Mouse (Mus musculus): Measurements from ENCODE around the gene Gnb1.
A peak's percentile ranks its signal among the peaks of the same experiment; 100 is the strongest.

Gnb1 gene

DNA sequence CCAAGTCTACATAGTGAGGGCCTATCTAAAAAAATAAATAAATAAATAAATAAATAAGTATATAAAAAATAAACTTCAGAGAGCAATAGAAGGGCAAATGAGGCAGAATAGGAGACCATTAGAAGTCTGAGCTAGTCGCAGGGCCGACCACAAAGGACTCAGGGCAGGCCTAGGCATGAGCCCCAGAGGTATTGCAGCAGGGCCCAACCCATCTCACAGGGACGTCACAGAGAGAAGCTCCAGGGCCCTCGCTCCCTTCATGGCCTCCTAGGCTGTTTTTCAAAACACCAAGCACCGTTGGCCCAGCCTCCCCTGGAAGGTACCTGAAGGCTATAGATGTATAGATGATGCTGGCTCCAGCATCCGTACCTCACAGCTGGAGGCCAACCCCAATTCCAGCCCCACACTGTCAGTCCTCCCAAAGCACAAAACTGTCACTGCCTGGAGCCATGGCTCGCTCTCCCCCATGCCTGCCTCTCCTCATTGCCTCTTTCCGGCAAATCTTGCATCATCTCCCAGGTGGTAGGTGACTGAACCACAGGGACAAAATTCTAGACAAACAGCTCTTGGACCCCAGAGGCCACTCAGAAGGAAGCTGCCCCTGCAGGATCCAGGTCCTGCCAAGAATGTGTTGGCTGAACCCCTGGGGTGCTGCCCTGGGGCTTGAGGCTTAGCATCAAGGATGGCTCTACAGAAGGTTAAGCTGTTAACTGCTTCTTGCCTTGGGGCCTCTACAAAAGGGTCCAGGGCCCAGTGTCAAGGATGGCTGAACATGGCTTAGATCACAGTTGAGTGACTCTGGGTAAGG lies 8.2 kb upstream of the Gnb1 start:
- DNase-seq (ENCODE audit: extremely low read depth, low read depth): no peak

DNA sequence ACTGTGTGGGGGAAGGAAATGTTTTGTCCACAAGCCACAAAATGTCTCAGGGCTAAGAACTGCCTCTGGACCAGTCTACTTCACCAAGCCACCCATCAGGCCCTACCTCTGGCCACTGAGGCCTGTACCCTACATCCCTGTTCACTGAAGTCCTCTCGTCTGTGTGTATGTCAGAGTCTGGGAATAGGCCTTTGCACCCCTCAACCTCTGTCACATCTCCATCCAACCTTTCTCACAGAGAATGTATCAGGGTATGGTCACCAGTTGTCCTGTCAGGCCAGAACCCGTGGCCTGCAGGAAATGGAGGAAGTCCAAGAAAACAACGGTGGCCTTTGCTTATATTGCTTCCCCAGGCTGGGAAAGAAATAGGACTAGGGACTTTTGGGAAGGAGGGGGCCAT lies 5.6 kb upstream of the Gnb1 start:
- no peak for DNase-seq (ENCODE audit: extremely low read depth, low read depth)

DNA sequence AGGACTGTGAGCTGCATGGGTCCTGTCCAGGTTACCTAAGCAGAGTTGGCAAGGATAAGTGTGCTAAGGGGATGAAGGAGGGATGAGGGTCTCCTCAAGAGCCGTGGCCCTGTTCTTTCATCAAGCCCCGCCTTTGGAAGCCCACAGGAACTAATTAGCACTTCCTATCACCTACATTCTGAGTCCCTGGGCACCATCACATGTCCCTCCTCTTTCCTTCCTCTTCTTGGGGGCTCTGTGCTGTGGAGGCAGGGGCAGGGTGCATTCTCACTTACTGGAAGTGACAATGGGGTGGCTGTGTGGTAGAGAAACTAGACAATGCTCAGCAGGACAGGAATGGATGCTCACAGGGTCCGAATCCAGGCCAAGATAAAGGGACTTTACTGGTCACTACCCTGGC lies 3.4 kb upstream of the Gnb1 start:
- peak; percentile 47 for DNase-seq (ENCODE audit: extremely low read depth, low read depth)

DNA sequence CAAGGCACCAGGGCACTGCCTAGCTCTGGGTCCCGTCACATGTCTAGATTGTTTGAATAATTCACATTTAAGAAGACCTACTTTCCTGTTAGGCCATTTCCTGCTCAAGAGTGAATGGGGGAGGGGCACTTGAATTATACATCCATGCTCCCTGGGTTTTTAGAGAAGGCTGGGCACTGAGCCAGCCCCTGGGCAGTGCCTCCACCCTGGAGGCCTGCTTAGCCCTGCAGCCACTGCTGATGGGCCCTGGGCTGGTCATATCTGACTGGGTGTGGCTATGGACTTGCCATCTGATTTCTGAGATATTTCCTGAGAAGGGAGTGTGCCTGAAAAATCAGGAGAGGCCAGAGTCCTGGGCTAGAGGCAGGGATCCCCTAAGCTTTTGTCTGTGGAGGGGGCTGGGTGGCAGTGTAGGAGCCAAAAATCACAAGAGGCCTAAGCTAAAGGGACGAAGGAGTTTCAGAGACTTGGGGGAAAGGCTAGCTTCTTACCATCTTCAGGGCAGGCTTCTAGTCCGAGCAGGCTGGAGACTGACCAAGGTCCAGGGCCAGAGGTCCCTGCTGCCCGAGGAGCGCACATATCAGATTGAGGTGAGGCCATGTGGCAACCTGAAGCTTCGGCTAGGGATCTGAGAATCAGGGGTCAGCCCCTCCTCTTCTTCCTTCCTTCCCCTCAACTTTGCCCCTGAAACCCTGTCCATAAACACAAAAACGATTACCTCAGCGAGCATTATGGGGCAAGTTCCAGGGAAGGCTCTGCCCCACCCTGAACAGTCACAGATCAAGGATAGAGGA lies 2.7 kb upstream of the Gnb1 start:
- peak; percentile 61 for DNase-seq (ENCODE audit: extremely low read depth, low read depth)

DNA sequence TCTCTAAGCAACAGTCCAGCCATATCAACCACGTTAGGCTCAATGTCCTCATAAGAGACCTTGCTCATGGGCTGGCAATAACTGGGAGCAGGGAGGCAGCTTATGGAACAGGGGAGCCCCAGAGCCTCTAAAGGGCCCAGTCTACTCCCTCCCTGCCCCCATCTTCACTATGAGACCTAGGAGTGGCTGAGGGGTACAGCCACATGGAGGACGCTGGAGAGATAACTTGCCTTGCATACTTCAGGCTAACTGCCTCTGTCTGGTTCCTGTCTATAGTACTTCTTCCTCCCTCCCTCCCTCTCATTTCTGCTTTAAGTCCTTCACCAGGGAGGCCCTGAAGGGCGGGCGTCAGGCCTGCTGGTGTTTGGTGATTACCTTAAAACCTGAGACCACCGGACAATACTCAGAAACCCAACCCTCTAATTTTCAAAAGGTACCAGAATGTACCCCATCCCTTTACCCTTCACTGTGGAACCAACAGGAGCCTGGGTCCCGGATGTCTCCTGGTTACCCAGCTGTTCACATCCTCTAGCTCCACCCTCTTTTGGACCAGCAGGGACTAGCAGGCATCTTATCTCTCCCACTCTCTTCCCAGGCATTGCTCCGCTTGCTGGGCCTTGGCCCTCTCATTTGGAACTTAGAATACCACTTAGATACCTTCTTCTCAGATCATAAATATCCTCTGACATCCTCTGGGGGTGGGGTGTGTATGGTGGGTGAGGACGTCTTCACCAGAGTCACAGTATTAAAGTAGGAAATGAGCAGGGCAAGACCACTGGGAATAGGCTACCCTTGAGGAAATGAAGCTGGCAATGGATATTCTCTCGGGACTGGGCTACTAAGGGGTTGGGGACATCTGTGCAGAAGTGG lies 1.8 kb upstream of the Gnb1 start:
- no peak for DNase-seq (ENCODE audit: extremely low read depth, low read depth)

DNA sequence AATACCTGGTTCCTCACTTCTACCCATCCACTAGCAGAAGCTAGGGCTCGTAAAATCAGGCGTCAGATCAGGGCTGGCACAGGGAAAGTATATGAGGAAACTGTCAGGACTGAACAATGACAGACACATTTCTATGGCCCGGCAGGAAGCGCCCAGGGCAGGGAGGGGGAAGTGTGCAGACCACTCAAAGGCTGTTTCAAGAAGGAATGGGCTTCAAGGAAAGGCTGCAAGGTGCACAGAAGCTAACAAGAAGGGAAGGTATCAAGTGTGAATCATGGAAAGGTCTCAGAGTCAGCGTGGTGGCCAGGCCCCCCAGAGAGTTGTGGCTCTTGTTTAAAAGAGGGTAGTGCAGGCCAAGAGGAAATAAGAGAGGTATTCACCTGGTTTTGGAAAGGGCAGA lies 705 bp upstream of the Gnb1 start:
- no peak for DNase-seq (ENCODE audit: extremely low read depth, low read depth)

DNA sequence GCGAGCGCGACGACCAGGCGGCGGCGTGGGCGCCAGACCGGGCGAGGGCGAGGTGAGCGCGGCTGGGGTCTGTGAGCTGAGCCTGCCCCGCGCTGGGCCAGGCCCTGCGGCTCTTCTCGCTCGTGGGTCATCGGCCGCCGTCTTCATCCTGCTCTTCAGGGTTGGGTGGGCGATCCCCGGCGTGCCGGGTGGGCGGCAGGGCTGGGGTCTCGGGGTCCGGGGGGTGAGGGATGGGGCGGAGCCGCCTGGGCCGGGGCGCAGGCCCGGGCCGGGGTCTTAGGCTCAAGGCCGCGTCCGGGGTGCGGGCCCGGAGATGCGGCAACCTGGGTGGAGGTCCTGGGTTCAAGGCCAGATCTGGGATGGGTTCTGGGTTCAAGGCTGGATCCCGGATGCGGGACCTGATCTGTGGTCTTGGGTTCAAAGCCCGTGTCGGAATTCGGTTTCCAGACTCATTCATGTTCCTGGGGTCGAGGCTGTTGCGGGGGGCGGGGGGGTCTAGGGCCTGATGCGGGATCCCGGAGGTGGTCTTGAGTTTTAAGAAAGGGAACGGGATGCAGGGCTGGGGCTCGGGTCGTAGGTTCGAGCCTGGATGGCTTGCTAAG lies 469 bp downstream of the Gnb1 start:
- DNase-seq (ENCODE audit: extremely low read depth, low read depth): no peak

DNA sequence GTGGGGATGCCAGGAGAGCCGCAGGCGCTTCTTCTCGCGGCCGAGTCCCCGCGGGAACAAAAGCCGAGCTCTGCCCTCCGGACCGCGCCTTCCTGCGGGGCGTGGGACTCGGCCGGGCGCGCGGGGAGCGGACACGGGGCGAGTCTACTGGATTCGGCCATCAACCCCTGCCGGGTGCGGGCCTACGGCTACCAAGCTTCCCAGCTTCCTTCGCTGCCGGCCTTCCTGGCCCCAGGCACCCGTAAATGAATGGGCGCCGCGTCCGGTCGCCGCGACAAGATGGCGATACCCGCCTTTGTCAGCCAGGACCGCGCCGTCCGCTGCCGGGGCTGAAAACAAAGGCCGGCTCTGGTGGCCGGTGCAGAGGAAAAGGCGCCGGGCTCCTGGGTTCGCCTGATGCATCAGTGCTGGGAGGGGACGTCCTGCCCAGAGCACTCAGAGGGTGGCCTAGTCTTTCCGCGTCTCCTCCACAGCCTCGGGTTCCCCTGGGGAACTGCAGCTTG lies 1.0 kb downstream of the Gnb1 start:
- no peak for DNase-seq (ENCODE audit: extremely low read depth, low read depth)

DNA sequence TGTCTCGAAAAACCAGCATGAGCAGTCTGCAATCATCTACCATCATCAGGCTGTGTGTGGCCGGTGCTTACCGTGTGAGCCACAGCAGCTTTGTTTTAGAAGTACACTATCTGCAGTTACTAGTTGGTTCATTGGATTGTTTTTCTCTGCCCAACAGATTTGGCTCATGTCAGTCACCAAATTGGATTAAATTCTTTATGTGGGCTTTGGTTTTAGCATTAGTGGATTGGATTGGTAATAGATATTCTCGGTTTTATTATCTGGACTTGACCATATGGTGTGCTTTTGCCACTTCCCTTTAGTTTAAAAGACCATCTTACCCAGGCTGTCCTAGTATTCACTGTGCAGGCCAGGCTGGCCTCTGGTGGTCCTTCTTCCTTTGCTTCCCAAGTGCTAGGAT lies 3.7 kb downstream of the Gnb1 start:
- DNase-seq (ENCODE audit: extremely low read depth, low read depth): no peak

DNA sequence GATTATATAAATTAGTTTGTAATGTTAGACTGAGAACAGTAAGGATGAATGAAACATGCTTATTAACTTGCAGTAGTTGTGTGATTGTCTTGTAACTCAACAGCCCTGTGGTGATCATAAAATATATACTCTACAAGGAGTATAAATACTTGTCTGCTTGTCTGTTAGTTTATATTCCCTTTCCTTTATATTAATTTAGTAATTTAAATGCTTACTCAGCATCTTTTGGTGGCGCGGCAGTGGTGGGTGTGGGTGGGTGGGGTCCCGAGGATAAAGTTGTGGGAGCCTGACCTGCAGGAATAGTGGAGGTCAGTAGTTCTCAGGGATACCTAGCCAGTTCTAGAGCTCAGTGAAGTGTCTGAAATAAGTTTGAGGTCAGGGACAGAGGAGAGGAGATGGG lies 6.8 kb downstream of the Gnb1 start:
- no peak for DNase-seq (ENCODE audit: extremely low read depth, low read depth)

DNA sequence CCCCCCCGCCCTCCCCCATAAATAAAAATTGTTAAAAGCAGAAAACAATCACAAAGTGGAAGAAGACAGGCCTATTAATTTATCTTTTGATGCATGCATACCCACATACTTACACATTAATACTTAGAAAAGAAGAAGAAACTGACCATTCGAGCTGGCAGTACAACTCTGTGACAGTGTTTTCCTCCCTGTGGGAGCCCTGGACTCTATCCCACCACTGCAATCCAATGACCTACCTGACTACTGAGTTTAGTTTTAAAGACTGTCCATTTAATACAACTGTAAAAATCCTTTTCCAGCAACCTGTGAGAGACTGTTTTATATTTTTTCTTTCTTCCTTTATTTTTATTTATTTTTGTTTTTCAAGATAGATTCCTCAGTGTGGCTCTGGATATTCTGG lies 10.0 kb downstream of the Gnb1 start:
- no peak for DNase-seq (ENCODE audit: extremely low read depth, low read depth)

DNA sequence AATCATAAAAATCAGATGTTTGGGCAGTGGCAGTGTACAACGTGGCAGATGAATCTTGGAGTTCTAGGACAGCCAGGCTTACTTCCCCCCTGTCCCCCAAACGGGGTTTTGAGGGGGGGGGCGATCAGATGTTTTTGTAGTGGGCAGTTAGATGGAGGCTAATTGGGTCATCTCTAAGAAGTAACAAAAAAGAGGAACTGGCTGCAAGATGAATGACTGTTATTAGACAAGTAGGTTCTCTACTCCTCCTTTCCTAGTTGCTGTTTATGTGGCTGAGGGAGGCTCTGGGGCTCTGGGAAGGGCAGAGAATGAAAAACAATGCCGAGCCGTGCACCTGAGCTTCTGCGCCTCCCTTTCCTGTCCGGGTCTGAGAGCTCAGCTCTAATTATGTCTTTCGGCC lies 13.9 kb downstream of the Gnb1 start:
- no peak for DNase-seq (ENCODE audit: extremely low read depth, low read depth)

DNA sequence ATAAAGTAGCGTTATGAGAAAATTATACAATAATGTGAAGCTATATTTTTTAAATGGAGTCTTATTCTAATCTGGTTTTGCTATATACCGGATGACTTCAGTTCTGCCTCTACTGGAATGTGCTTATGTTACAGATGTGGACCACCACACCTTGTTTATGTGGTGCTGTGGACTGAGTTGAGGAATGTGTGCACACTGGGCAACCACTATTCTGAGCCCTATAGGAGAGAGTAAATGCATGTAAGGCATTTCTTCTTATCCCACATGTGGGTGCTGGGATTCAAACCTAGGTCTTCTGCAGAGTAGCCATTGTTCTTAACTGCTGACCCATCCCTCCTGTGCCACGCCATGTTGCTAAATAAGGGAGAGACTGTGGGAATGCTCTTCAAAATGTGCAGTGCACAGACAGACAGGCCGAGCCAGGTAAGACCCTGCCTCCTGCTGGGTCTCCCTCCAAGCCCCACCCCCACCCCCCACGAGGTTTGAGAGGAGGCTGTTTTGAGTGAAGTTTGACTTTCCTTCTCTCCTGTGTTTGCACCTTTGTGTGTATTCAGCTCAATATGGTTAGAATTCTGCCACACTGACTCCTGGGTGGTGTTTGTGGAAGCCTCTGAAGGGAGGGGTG lies 14.6 kb downstream of the Gnb1 start:
- DNase-seq (ENCODE audit: extremely low read depth, low read depth): no peak

DNA sequence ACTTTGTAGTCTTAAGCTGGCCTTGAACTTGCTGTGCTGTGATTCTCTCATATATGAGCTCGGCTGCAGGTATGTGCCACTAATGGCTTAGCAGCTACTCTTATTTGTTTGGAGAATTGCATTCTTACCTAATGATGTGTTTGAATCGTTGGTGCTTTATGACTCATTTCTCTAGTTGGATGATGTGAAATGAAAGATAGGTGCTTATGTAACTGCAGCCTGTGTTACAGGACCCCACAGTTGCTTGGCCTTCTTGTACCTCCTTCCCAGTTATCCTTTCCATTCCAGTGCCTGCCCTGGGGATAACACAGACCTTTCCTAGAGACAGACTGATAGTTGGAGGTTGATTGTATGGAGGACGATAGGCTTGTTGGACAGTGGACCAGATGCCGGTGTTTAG lies 17.5 kb downstream of the Gnb1 start:
- no peak for DNase-seq (ENCODE audit: extremely low read depth, low read depth)

DNA sequence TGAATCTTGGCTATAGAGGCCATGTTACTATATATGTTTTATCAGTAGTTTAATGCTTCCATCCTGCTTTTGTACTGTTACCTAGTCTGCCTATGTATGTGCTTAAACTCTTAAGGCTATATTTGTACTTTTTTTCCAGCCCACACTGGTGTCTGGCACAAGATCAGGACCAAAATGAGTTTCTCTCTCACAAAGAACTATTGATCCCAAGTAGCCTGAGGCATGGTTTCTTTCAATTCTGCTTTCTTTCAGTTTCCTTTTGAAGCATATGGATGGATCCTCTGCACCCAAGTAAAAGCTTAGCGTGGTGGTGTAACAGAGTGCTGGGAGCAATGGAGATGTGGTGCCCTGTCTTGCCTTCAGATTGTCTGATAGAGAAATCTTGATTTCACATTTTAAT lies 19.8 kb downstream of the Gnb1 start:
- DNase-seq (ENCODE audit: extremely low read depth, low read depth): no peak

DNA sequence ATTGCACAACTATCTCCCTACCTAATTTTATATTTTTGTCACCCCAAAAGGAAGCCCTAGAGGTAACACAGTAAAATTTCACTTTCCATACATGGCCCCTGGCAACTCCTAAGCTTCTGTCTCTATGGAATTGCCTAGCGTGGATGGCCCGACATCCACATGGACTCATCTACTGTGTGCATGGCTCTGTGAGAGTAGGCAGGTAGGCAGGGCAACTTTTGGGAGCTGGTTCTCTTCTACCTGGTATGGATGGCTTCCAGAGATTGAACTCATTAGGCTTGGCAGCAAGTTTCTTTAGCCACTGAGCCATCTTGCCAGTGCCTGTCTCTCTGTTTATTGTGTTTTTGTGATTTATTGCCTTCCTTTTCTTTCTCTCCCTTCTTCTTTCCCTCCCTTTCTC lies 23.6 kb downstream of the Gnb1 start:
- DNase-seq (ENCODE audit: extremely low read depth, low read depth): no peak

DNA sequence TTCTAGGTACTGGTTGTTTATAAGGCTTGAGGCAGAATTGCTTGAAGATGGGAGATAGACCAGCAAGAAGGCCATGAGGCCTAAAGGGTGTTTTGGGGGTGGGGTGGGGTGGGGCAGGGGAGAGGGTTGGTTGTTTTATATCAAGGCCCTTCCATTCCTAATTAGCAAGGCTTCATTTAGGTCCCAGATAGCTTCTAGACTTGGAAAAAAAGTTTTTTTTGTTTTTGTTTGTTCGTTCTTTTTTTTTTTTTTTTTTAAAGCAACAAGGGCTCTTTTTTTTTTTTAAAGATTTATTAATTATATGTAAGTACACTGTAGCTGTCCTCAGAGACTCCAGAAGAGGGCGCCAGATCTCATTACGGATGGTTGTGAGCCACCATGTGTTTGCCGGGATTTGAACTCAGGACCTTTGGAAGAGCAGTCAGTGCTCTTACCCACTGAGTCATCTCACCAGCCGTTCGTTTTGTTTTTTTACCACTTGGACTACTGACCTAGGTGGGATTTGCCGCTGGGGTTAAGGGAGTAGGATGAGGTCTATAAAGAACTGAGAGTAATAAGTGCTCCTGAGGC lies 26.9 kb downstream of the Gnb1 start:
- DNase-seq (ENCODE audit: extremely low read depth, low read depth): no peak

DNA sequence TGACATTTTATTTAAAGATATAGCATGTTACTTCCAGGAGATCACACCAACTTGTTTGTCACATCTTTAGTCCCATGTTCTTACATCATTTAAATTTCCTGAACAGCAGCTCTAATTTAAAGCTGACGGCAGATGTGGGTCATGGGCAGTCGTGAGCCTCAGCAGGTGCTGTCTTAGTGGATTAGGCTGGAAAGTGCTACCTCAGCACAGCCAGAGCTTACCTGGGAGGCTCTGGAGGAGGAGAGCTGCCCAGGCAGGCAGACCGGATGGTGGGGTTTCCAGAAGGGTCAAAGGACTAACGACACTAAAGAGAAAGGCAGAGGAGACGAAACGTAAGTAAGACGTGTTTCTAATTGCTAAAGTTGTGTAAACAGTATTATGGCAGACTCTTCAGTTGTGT lies 31.2 kb downstream of the Gnb1 start:
- no peak for DNase-seq (ENCODE audit: extremely low read depth, low read depth)

DNA sequence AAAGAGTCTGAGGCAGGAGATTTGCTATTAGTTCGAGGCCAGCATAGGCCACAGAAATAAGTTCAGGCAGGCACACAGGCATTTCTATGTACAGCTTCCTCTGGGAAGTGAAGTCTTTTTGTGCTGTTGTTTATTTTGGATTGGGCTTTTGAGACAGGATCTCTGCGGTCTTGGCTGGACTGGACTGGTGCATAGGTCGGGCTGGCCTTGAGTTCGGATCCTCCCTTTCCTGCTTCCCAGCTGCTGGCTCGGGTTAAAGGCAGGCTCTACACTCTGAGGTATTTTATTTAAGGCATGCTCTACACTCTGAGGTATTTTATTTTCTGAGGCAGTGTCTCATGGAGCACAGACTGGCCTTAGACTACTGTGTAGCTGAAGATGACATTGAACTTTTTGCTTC lies 34.6 kb downstream of the Gnb1 start:
- DNase-seq (ENCODE audit: extremely low read depth, low read depth): no peak

DNA sequence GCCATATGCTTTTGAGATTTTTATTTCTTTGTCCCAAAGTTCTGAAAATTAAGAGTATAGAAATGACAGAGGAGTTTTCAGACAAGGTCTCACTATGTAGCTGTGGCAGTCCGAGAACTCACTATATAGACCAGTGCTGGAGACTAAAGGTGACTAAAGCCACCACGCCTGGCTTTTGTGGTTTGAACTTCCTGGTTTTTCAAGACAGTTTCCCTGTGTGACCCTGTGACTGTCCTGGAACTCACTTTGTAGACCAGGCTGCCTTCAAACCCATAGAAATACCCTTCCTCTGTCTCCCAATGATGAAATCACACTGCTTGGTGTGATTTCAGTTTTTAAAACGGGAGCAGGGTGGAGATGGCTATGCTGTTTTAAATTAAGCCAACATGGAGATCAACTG lies 38.1 kb downstream of the Gnb1 start:
- no peak for DNase-seq (ENCODE audit: extremely low read depth, low read depth)

DNA sequence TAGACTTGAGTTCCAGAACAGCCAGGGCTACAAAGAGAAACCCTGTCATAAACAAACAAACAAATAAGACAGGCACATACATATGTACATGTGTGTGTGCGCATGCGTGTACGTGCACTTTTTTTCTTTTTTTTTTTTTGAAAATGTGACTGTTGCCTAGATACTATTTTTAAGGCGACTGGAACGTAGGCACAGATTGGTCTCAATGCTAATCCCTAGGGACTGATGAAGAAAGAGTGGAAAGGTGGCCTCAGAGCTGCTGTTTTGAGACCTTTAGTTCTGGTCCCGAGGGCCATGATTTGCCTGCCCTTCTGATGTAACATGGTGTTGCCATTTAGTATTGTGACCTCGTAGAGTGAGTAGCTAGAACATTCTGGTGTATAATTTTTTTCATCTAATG lies 58.8 kb downstream of the Gnb1 start:
- DNase-seq (ENCODE audit: extremely low read depth, low read depth): no peak

Data from MEL-GATA-1-ER (cell line).